Comparison of ENCODE assay signal across 8 mouse cellular contexts in the genomic region with DNA sequence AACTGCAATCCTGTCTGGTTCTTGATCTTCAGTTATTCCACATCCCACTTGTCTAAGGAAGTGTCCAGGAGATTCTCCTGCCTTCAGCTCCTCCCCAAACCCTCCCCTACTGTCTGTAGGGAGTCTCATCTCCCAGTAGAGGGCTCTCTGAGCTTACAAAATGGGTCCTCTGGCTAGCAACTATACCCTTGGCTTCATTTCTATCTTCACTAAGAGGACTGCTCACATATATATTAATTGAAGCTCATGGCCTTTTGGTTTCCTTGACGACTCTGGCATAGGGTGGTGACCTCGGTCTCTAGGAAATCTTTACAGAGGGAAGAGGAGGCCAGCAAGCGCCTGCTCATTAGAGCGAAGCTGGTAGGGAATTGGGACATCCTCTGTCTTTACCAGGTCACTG. TPM values are rescaled to one million over a fixed set of nuclear protein-coding genes. Genes with fewer than 3 reads are reported as not detected.
DNase-seq lines count a peak whose midpoint lies in the region; ATAC-seq and TF ChIP-seq lines count a peak whose summit lies in the region.

No protein-coding gene starts in this region.

- intact Hi-C loops in left cerebral cortex, postnatal 4 days (cut with DNase I) = no loop called here

- no peaks in the 10 kb centered on the region for H3K9me3 ChIP-seq in heart, embryonic 10.5 days
- H3K9me3 ChIP-seq in G1E (replicated peaks) = no peaks in the 10 kb centered on the region

- 0 out of 2 replicates have a peak overlapping the region, but pooled peaks have one; percentile 91 for H3K27ac ChIP-seq in heart, embryonic 10.5 days

- H3K36me3 ChIP-seq in heart, embryonic 10.5 days = peaks cover 24% of the 10 kb centered on the region
- H3K36me3 ChIP-seq in G1E (replicated peaks) = peaks cover 34% of the 10 kb centered on the region

- no peak for ATAC-seq in G1E (ENCODE audit: extremely low read depth, insufficient number of reproducible peaks, low FRiP score, poor library complexity, severe bottlenecking)
- ATAC-seq in monocyte, adult 5-6 weeks (replicated peaks; ENCODE audit: insufficient number of reproducible peaks, low FRiP score, low TSS enrichment, poor library complexity, severe bottlenecking) = peak; percentile 45

- H3K4me1 ChIP-seq in heart, embryonic 10.5 days = peaks cover 29% of the 10 kb centered on the region
- peaks cover 64% of the 10 kb centered on the region for H3K4me1 ChIP-seq in G1E (ENCODE audit: insufficient read depth, low read depth, low read length)

- TF ChIP-seq CTCF in G1E (IDR thresholded peaks at IDR 0.05; ENCODE audit: low read depth, low read length) = peak; percentile 35; the same call in 1 of the 2 replicates

- no peak overlapping the region for H3K4me3 ChIP-seq in heart, embryonic 10.5 days
- no peak overlapping the region for H3K4me3 ChIP-seq in G1E (ENCODE audit: low read depth, low read length)

- DNase-seq in heart, embryonic 10.5 days (ENCODE audit: low spot score) = no peak
- no peak for DNase-seq in heart, adult 9 months (ENCODE audit: low spot score in 2 of 2)
- DNase-seq in G1E (ENCODE audit: low spot score) = no peak
- DNase-seq in embryo, embryonic 11 days = peak; percentile 73
- peak; percentile 62 for DNase-seq in kidney, postnatal 14 days
- DNase-seq in left cerebral cortex, postnatal 4 days = no peak
- no peak for DNase-seq in right cerebral cortex, postnatal 10 days (ENCODE audit: low spot score in 2 of 2)

- 0 out of 2 replicates have a peak, but pooled peaks cover 3% of the 10 kb centered on the region for H3K27me3 ChIP-seq in heart, embryonic 10.5 days (ENCODE audit: insufficient read depth, poor library complexity, severe bottlenecking)
- no peaks in the 10 kb centered on the region for H3K27me3 ChIP-seq in G1E (ENCODE audit: insufficient read depth, low read length)

- WGBS in heart, embryonic 10.5 days = 48% methylated on average over 4 of the region's 4 CpGs

RNA-seq across cellular contexts. Expression of gene Sfxn3, which starts 9.1 kb away (rescaled TPM):
- 11.8 and 13.4 TPM in 2 replicates for polyA plus RNA-seq in heart, embryonic 10.5 days (2016; fragmentation: Nextera tagmentation; extraction: Ambion mirVana)
- 26.1 and 34.6 TPM in 2 replicates for total RNA-seq in G1E (2014; fragmentation: Nextera tagmentation)
- total RNA-seq in G1E (2017) = 7.4 TPM in 2 replicates
- 4.4 and 6.7 TPM in 2 replicates for polyA plus RNA-seq in G1E (2012)
- 19.7 to 41.4 TPM (median 22.3 TPM) in 3 replicates for total RNA-seq in monocyte, adult 5-6 weeks (2017)
- total RNA-seq in left cerebral cortex, postnatal 4 days (2021) = 100 to 1,000 TPM; 108 to 128 TPM

RNA-seq across cellular contexts. Expression of gene Pdzd7, which starts 10.8 kb away (rescaled TPM):
- polyA plus RNA-seq in heart, embryonic 10.5 days (2016; fragmentation: Nextera tagmentation; extraction: Ambion mirVana) = 0.34 and 0.55 TPM in 2 replicates
- not detected in 2 replicates for total RNA-seq in G1E (2014; fragmentation: Nextera tagmentation)
- 0.05 TPM in 1 of 2 replicates, not detected in the other for total RNA-seq in G1E (2017)
- polyA plus RNA-seq in G1E (2012) = 0.02 and 0.04 TPM in 2 replicates
- total RNA-seq in monocyte, adult 5-6 weeks (2017) = not detected in 3 replicates
- total RNA-seq in left cerebral cortex, postnatal 4 days (2021) = 1 to 10 TPM; 8.0 to 8.2 TPM

RNA-seq across cellular contexts. Expression of gene Kazald1, which starts 18.7 kb away (rescaled TPM):
- 3.3 and 6.3 TPM in 2 replicates for polyA plus RNA-seq in heart, embryonic 10.5 days (2016; fragmentation: Nextera tagmentation; extraction: Ambion mirVana)
- total RNA-seq in G1E (2014; fragmentation: Nextera tagmentation) (0.60 TPM in 1 of 2 replicates, not detected in the other), G1E (2017) (0.35 and 0.49 TPM in 2 replicates)
- 0.39 and 0.41 TPM in 2 replicates for polyA plus RNA-seq in G1E (2012)
- 1.2 TPM in 1 of 3 replicates, not detected in the others for total RNA-seq in monocyte, adult 5-6 weeks (2017)
- total RNA-seq in left cerebral cortex, postnatal 4 days (2021) = 1 to 10 TPM in 1 of 2 experiments, under 1 TPM in 1; 0.70 to 1.8 TPM

RNA-seq across cellular contexts. Expression of gene Lzts2, which starts 42.1 kb away (rescaled TPM):
- polyA plus RNA-seq in heart, embryonic 10.5 days (2016; fragmentation: Nextera tagmentation; extraction: Ambion mirVana) = 47.5 and 61.4 TPM in 2 replicates
- 25.6 and 32.7 TPM in 2 replicates for total RNA-seq in G1E (2014; fragmentation: Nextera tagmentation)
- total RNA-seq in G1E (2017) = 21.7 and 28.5 TPM in 2 replicates
- 122 and 157 TPM in 2 replicates for polyA plus RNA-seq in G1E (2012)
- total RNA-seq in monocyte, adult 5-6 weeks (2017) = 1.5 TPM in 1 of 3 replicates, not detected in the others
- 10 to 100 TPM; 30.2 to 35.1 TPM for total RNA-seq in left cerebral cortex, postnatal 4 days (2021)

RNA-seq across cellular contexts. Expression of gene Mrpl43, which starts 50.1 kb away (rescaled TPM):
- polyA plus RNA-seq in heart, embryonic 10.5 days (2016; fragmentation: Nextera tagmentation; extraction: Ambion mirVana) = 63.8 and 66.3 TPM in 2 replicates
- total RNA-seq in G1E (2014; fragmentation: Nextera tagmentation) (35.6 and 41.8 TPM in 2 replicates), G1E (2017) (39.7 and 42.2 TPM in 2 replicates)
- 91.6 and 94.7 TPM in 2 replicates for polyA plus RNA-seq in G1E (2012)
- 32.9 to 51.9 TPM (median 38.9 TPM) in 3 replicates for total RNA-seq in monocyte, adult 5-6 weeks (2017)
- total RNA-seq in left cerebral cortex, postnatal 4 days (2021) = 10 to 100 TPM; 41.3 to 41.6 TPM

Comparison
In these comparisons a context has a peak if more than half of its experiments do, and no peak if none do; other contexts are left out.
1. DNase-seq: peak in embryo, embryonic 11 days (single experiment) and kidney, postnatal 14 days (single experiment); none in heart, embryonic 10.5 days (single experiment), heart, adult 9 months (0 of 2), G1E (single experiment), left cerebral cortex, postnatal 4 days (single experiment) and right cerebral cortex, postnatal 10 days (0 of 2).